Mouse (Mus musculus) bone marrow, adult 2 months (tissue): Measurements from ENCODE around the gene Sik3.

Experiments used
- CTCF ChIP-seq: fragments of 200-500 bp; IDR thresholded peaks from 2 replicates; pipeline ENCODE4 v1.5.1; 2011; ENCODE audit warnings: low read length, control low read depth; ENCODE audit not compliant: control insufficient read depth, insufficient read depth
- POLR2A ChIP-seq: fragments of 200-500 bp; IDR thresholded peaks from 2 replicates; pipeline ENCODE4 v1.6.1; 2011; ENCODE audit warnings: low read depth, mild to moderate bottlenecking, control low read depth, low read length, borderline replicate concordance; ENCODE audit not compliant: control insufficient read depth

- TF ChIP-seq CTCF (no peak), POLR2A (no peak)
Measured at GRCm38 (mm10) chr9:46092633-46093032, 80.0 kb downstream of the Sik3 start.
